Mouse (Mus musculus): ENCODE data around the gene Lipf.

Gene Lipf

GRCm38 (mm10) chr19:33960887-33961286 is at the start of gene Lipf:
Gene Lipf, plus strand, starts transcription at chr19:33961187.
- DNase-seq = no peak

GRCm38 (mm10) chr19:33924099-33924498 is 36.9 kb upstream of the Lipf start:
- no peak for DNase-seq

- DNase-seq = no peak
Measured at GRCm38 (mm10) chr19:33979007-33979406, 18.0 kb downstream of the Lipf start.

- no peak for DNase-seq
Measured at GRCm38 (mm10) chr19:33983043-33983442, 22.1 kb downstream of the Lipf start.

- no peak for DNase-seq
Measured at GRCm38 (mm10) chr19:34008002-34008401, 47.0 kb downstream of the Lipf start, which contains the start of gene Lipk. Gene Lipk, plus strand, starts transcription at chr19:34008290.

GRCm38 (mm10) chr19:34021440-34022172 is 60.6 kb downstream of the Lipf start:
- DNase-seq = no peak

- no peak for DNase-seq
Measured at GRCm38 (mm10) chr19:34022759-34023158, 61.8 kb downstream of the Lipf start.

Data from kidney, adult 11 months (tissue).